Mouse (Mus musculus): ENCODE measurements around the gene Wrap53. TPM values are rescaled to one million over a fixed set of nuclear protein-coding genes. Genes with fewer than 3 reads are reported as not detected.
A peak's percentile ranks its signal among the peaks of the same experiment; 100 is the strongest.
"Not testable (repeated sequence)": the region's sequence is repeated elsewhere in the genome, so short reads cannot be mapped to it uniquely, and the experiment has no call there.

The Wrap53 gene
- total and polyA plus RNA-seq, 3 experiments = 9.6 to 22.0 (median 20.5) TPM

DNA sequence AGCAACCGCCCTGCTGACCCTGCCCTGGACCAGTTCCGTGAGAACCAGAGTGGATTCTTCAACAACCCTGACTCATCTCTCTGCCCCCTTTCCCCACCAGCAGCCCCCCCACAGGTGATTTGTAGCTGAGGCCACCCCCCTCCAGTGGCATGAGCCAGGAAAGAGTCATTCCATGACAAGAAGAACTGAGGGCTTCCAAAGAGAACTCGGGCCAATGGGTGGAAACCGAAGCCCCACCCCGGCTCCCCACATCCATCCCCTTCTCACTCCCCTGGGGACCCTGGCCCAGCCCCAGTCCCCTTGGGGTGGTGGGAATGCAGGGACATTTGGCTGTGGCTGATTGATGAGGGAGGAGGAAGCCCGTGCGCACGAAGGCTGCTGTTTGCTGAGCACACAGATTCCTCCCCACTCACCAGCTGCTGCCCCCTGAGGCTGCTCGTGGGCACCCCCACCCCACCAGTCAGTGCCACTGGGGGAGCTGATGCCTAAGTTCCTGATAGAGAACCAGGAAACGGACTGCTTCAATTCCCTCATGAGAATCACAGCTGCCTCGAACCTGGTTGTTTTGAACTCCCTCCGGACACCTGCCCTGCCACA is 30.9 kb downstream of the Wrap53 start, which contains the start of gene Dnah2:
Gene Dnah2 (minus strand): TSS at position 51 of the 597 bp plus-strand sequence.
- H3K36me3 ChIP-seq (replicated peaks) = no peaks in the 10 kb centered on the region
- H3K4me1 ChIP-seq (ENCODE audit: insufficient read depth, low read depth, low read length) = peaks cover 20% of the 10 kb centered on the region
- no peaks in the 10 kb centered on the region for H3K9me3 ChIP-seq (replicated peaks)
- no peak for TF ChIP-seq CTCF (IDR thresholded peaks at IDR 0.05; ENCODE audit: low read depth, low read length)
- TF ChIP-seq POLR2AphosphoS5 (IDR thresholded peaks at IDR 0.05; ENCODE audit: insufficient replicate concordance, low read depth, low read length) = no peak
- TF ChIP-seq TAL1 (conservative IDR thresholded peaks at IDR 0.05; ENCODE audit: low read depth, low read length) = no peak
- TF ChIP-seq GATA2 (IDR thresholded peaks at IDR 0.05; ENCODE audit: borderline replicate concordance, low read depth, low read length) = no peak
- TF ChIP-seq GATA1 (IDR thresholded peaks at IDR 0.05; ENCODE audit: borderline replicate concordance, low read length) = no peak
- H3K4me3 ChIP-seq (ENCODE audit: low read depth, low read length) = no peak within 1 kb of the TSS
- peaks cover 86% of the 10 kb centered on the region for H3K27me3 ChIP-seq (ENCODE audit: insufficient read depth, low read length)
- DNase-seq (ENCODE audit: low spot score) = no peak
- no peak for ATAC-seq (ENCODE audit: extremely low read depth, insufficient number of reproducible peaks, low FRiP score, poor library complexity, severe bottlenecking)

DNA sequence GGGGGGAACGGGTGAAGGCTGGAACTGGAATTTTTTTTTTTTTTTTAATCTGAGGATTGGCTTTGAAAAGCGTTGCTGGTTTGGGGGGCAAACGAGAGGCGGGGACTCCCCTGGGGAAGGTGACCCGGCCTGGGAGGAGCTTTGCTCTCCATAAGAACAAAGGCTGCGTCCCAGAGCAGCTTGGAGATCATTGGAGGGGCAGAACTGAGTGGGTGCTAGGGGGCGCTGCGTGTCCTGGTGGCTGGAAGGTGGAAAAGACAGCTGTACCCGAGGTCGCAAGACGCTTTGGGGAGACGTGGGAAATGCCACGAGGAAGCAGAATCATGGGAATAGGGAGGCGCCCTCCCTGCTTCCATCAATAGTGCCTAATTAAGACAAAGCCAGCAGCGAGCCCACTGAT is 33.0 kb downstream of the Wrap53 start:
- no peaks in the 10 kb centered on the region for H3K9me3 ChIP-seq (replicated peaks)
- TF ChIP-seq GATA1 (IDR thresholded peaks at IDR 0.05; ENCODE audit: borderline replicate concordance, low read length) = no peak
- TF ChIP-seq CTCF (IDR thresholded peaks at IDR 0.05; ENCODE audit: low read depth, low read length) = peak; percentile 10; the same call in 1 of the 2 replicates
- ATAC-seq (ENCODE audit: extremely low read depth, insufficient number of reproducible peaks, low FRiP score, poor library complexity, severe bottlenecking) (no peak), DNase-seq (ENCODE audit: low spot score) (peak; percentile 22)
- no peaks in the 10 kb centered on the region for H3K36me3 ChIP-seq (replicated peaks)
- peaks cover 20% of the 10 kb centered on the region for H3K4me1 ChIP-seq (ENCODE audit: insufficient read depth, low read depth, low read length)
- H3K4me3 ChIP-seq (ENCODE audit: low read depth, low read length) = peak overlapping the region; percentile 66; the same call in 1 of the 2 replicates
- peaks cover 87% of the 10 kb centered on the region for H3K27me3 ChIP-seq (ENCODE audit: insufficient read depth, low read length)

GRCm38 (mm10) chr11:69546423-69547053 is 33.5 kb downstream of the Wrap53 start:
- DNase-seq (ENCODE audit: low spot score) = peak; percentile 57
- Histone ChIP-seq H3K4me3 (ENCODE audit: low read depth, low read length) (peak overlapping the region; percentile 66; the same call in 1 of the 2 replicates), H3K4me1 (ENCODE audit: insufficient read depth, low read depth, low read length) (peaks cover 20% of the 10 kb centered on the region), H3K27me3 (ENCODE audit: insufficient read depth, low read length) (peaks cover 84% of the 10 kb centered on the region), H3K9me3 (replicated peaks) (no peaks in the 10 kb centered on the region), H3K36me3 (replicated peaks) (no peaks in the 10 kb centered on the region)
- no peak for ATAC-seq (ENCODE audit: extremely low read depth, insufficient number of reproducible peaks, low FRiP score, poor library complexity, severe bottlenecking)
- TF ChIP-seq TAL1 (conservative IDR thresholded peaks at IDR 0.05; ENCODE audit: low read depth, low read length) (no peak), GATA2 (IDR thresholded peaks at IDR 0.05; ENCODE audit: borderline replicate concordance, low read depth, low read length) (no peak), GATA1 (IDR thresholded peaks at IDR 0.05; ENCODE audit: borderline replicate concordance, low read length) (no peak), POLR2AphosphoS5 (IDR thresholded peaks at IDR 0.05; ENCODE audit: insufficient replicate concordance, low read depth, low read length) (no peak), CTCF (IDR thresholded peaks at IDR 0.05; ENCODE audit: low read depth, low read length) (peak; percentile 12; the same call in 1 of the 2 replicates)

DNA sequence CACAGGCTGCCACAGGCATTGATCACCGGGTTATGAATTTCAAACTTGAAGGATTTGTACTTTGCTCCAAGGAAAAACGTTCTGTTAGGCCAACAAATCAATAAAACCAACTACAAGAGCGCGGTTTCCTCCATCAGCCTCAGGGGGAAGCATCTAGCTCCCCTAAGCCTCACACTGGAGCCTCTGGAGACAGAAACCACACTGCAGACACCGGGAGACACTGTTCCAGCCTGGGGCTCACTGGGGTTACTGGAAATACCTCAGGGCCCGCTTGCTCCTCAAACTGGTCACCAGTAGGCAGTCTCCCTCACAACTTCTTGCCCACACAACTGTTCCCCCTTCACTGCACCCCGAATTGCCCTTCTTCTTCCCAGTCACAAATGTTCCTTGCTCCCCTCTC is 34.1 kb downstream of the Wrap53 start:
- H3K4me1 ChIP-seq (ENCODE audit: insufficient read depth, low read depth, low read length) = peaks cover 20% of the 10 kb centered on the region
- DNase-seq (ENCODE audit: low spot score) (no peak), ATAC-seq (ENCODE audit: extremely low read depth, insufficient number of reproducible peaks, low FRiP score, poor library complexity, severe bottlenecking) (no peak)
- H3K27me3 ChIP-seq (ENCODE audit: insufficient read depth, low read length) = peaks cover 83% of the 10 kb centered on the region
- TF ChIP-seq GATA2 (IDR thresholded peaks at IDR 0.05; ENCODE audit: borderline replicate concordance, low read depth, low read length) (no peak), POLR2AphosphoS5 (IDR thresholded peaks at IDR 0.05; ENCODE audit: insufficient replicate concordance, low read depth, low read length) (no peak), TAL1 (conservative IDR thresholded peaks at IDR 0.05; ENCODE audit: low read depth, low read length) (no peak), CTCF (IDR thresholded peaks at IDR 0.05; ENCODE audit: low read depth, low read length) (no peak), GATA1 (IDR thresholded peaks at IDR 0.05; ENCODE audit: borderline replicate concordance, low read length) (no peak)
- no peaks in the 10 kb centered on the region for H3K36me3 ChIP-seq (replicated peaks)
- no peaks in the 10 kb centered on the region for H3K9me3 ChIP-seq (replicated peaks)
- H3K4me3 ChIP-seq (ENCODE audit: low read depth, low read length) = peak overlapping the region; percentile 66; the same call in 1 of the 2 replicates

DNA sequence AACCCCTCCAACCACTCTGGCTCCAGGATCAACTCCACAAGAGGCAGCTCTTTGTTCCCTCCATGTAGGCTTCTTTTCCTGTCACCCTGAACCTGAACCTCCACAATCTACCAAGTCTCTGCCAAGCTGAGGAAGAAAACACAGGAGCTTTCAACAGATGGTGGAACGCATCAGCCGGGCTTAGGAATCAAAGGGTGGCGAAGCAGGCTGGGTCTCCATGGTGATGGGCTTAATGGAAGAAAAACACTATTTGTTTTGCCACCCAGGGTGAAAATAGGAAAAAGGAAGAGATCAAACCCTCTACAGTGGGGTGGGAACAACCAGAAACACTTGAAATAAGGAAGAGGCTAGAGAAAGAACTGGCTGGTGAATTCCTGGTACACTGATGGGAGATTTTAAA is 36.5 kb downstream of the Wrap53 start:
- no peak overlapping the region for H3K4me3 ChIP-seq (ENCODE audit: low read depth, low read length)
- DNase-seq (ENCODE audit: low spot score) (no peak), ATAC-seq (ENCODE audit: extremely low read depth, insufficient number of reproducible peaks, low FRiP score, poor library complexity, severe bottlenecking) (no peak)
- peaks cover 76% of the 10 kb centered on the region for H3K27me3 ChIP-seq (ENCODE audit: insufficient read depth, low read length)
- no peaks in the 10 kb centered on the region for H3K36me3 ChIP-seq (replicated peaks)
- TF ChIP-seq CTCF (IDR thresholded peaks at IDR 0.05; ENCODE audit: low read depth, low read length) (no peak), TAL1 (conservative IDR thresholded peaks at IDR 0.05; ENCODE audit: low read depth, low read length) (no peak), GATA1 (IDR thresholded peaks at IDR 0.05; ENCODE audit: borderline replicate concordance, low read length) (no peak), GATA2 (IDR thresholded peaks at IDR 0.05; ENCODE audit: borderline replicate concordance, low read depth, low read length) (no peak), POLR2AphosphoS5 (IDR thresholded peaks at IDR 0.05; ENCODE audit: insufficient replicate concordance, low read depth, low read length) (no peak)
- no peaks in the 10 kb centered on the region for H3K9me3 ChIP-seq (replicated peaks)
- H3K4me1 ChIP-seq (ENCODE audit: insufficient read depth, low read depth, low read length) = peaks cover 23% of the 10 kb centered on the region

GRCm38 (mm10) chr11:69541741-69542140 is 38.3 kb downstream of the Wrap53 start:
- not testable (repeated sequence) for H3K9me3 ChIP-seq (replicated peaks); H3K36me3 ChIP-seq (replicated peaks); H3K4me3 ChIP-seq (ENCODE audit: low read depth, low read length); ATAC-seq (ENCODE audit: extremely low read depth, insufficient number of reproducible peaks, low FRiP score, poor library complexity, severe bottlenecking); DNase-seq (ENCODE audit: low spot score)
- peaks cover 11% of the 10 kb centered on the region for H3K4me1 ChIP-seq (ENCODE audit: insufficient read depth, low read depth, low read length)
- peaks cover 72% of the 10 kb centered on the region for H3K27me3 ChIP-seq (ENCODE audit: insufficient read depth, low read length)
